Mouse (Mus musculus): Measurements from ENCODE around the gene Tbcc. TPM values are rescaled to one million over a fixed set of nuclear protein-coding genes. Genes with fewer than 3 reads are reported as not detected.

Tbcc gene
- polyA plus RNA-seq, 1 experiment from 2014 or later = 31.8 TPM

GRCm38 (mm10) chr17:46889450-46890084 lies 917 bp upstream of the Tbcc start:
- ATAC-seq = peak; percentile 54
- peaks cover 27% of the 10 kb centered on the region for H3K4me1 ChIP-seq (ENCODE audit: control insufficient read depth, insufficient read depth, low read length)
- H3K4me2 ChIP-seq (ENCODE audit: low read depth, low read length) = peak overlapping the region; percentile 77
- no peaks in the 10 kb centered on the region for H3K36me3 ChIP-seq (ENCODE audit: control insufficient read depth, insufficient read depth, low read length)
- peak overlapping the region; percentile 97 for H3K27ac ChIP-seq (ENCODE audit: low read length)
- peak overlapping the region; percentile 78 for H3K9ac ChIP-seq (ENCODE audit: low read depth, low read length)
- peak overlapping the region; percentile 76 for H3K4me3 ChIP-seq (ENCODE audit: low read length)
- under 1% methylated on average over 44 of the region's 44 CpGs for WGBS
- no peaks in the 10 kb centered on the region for H3K9me3 ChIP-seq (ENCODE audit: control insufficient read depth, low read length)
- H3K27me3 ChIP-seq (replicated peaks; ENCODE audit: control insufficient read depth, insufficient read depth, low read length) = no peaks in the 10 kb centered on the region

- Histone ChIP-seq H3K4me3 (ENCODE audit: low read length) (peak overlapping the region; percentile 87), H3K27ac (ENCODE audit: low read length) (peak overlapping the region; percentile 87), H3K4me1 (ENCODE audit: control insufficient read depth, insufficient read depth, low read length) (peaks cover 21% of the 10 kb centered on the region), H3K27me3 (replicated peaks; ENCODE audit: control insufficient read depth, insufficient read depth, low read length) (no peaks in the 10 kb centered on the region), H3K4me2 (ENCODE audit: low read depth, low read length) (peak overlapping the region; percentile 97), H3K36me3 (ENCODE audit: control insufficient read depth, insufficient read depth, low read length) (no peaks in the 10 kb centered on the region), H3K9me3 (ENCODE audit: control insufficient read depth, low read length) (no peaks in the 10 kb centered on the region), H3K9ac (ENCODE audit: low read depth, low read length) (peak overlapping the region; percentile 90)
- WGBS = under 1% methylated on average over 58 of the region's 64 CpGs
- peak; percentile 22 for ATAC-seq
These were observed 535 bp downstream of the Tbcc start for GRCm38 (mm10) chr17:46890843-46891594.

GRCm38 (mm10) chr17:46895426-46895825 lies 4.9 kb downstream of the Tbcc start:
- no peaks in the 10 kb centered on the region for H3K9me3 ChIP-seq (ENCODE audit: control insufficient read depth, low read length)
- no peak overlapping the region for H3K9ac ChIP-seq (ENCODE audit: low read depth, low read length)
- H3K27ac ChIP-seq (ENCODE audit: low read length) = no peak overlapping the region
- H3K36me3 ChIP-seq (ENCODE audit: control insufficient read depth, insufficient read depth, low read length) = no peaks in the 10 kb centered on the region
- no peak overlapping the region for H3K4me2 ChIP-seq (ENCODE audit: low read depth, low read length)
- peaks cover 18% of the 10 kb centered on the region for H3K4me1 ChIP-seq (ENCODE audit: control insufficient read depth, insufficient read depth, low read length)
- no peak overlapping the region for H3K4me3 ChIP-seq (ENCODE audit: low read length)
- ATAC-seq = no peak
- no peaks in the 10 kb centered on the region for H3K27me3 ChIP-seq (replicated peaks; ENCODE audit: control insufficient read depth, insufficient read depth, low read length)
- WGBS = 86% methylated on average over 9 of the region's 9 CpGs

- WGBS = 44% methylated on average over 13 of the region's 13 CpGs
These were observed 6.9 kb downstream of the Tbcc start for GRCm38 (mm10) chr17:46897221-46897950.

GRCm38 (mm10) chr17:46900941-46901340 lies 10.5 kb downstream of the Tbcc start:
- H3K27ac ChIP-seq (ENCODE audit: low read length) = no peak overlapping the region
- no peak for ATAC-seq
- H3K4me2 ChIP-seq (ENCODE audit: low read depth, low read length) = no peak overlapping the region
- peaks cover 5% of the 10 kb centered on the region for H3K4me1 ChIP-seq (ENCODE audit: control insufficient read depth, insufficient read depth, low read length)
- no peaks in the 10 kb centered on the region for H3K9me3 ChIP-seq (ENCODE audit: control insufficient read depth, low read length)
- no peaks in the 10 kb centered on the region for H3K36me3 ChIP-seq (ENCODE audit: control insufficient read depth, insufficient read depth, low read length)
- H3K4me3 ChIP-seq (ENCODE audit: low read length) = no peak overlapping the region
- WGBS = 60% methylated on average over 2 of the region's 2 CpGs
- H3K9ac ChIP-seq (ENCODE audit: low read depth, low read length) = no peak overlapping the region
- no peaks in the 10 kb centered on the region for H3K27me3 ChIP-seq (replicated peaks; ENCODE audit: control insufficient read depth, insufficient read depth, low read length)

More at GRCm38 (mm10) chr17:46897221-46897950, 6.9 kb downstream of the Tbcc start:
- Histone ChIP-seq H3K4me2 (ENCODE audit: low read depth, low read length) (no peak overlapping the region), H3K36me3 (ENCODE audit: control insufficient read depth, insufficient read depth, low read length) (no peaks in the 10 kb centered on the region), H3K9me3 (ENCODE audit: control insufficient read depth, low read length) (no peaks in the 10 kb centered on the region), H3K9ac (ENCODE audit: low read depth, low read length) (no peak overlapping the region), H3K4me1 (ENCODE audit: control insufficient read depth, insufficient read depth, low read length) (peaks cover 9% of the 10 kb centered on the region), H3K27ac (ENCODE audit: low read length) (no peak overlapping the region), H3K27me3 (replicated peaks; ENCODE audit: control insufficient read depth, insufficient read depth, low read length) (no peaks in the 10 kb centered on the region), H3K4me3 (ENCODE audit: low read length) (no peak overlapping the region)
- 0 out of 2 replicates have a peak, but pooled peaks have one; percentile 50 for ATAC-seq

GRCm38 (mm10) chr17:46903876-46904490 lies 13.5 kb downstream of the Tbcc start:
- H3K27ac ChIP-seq (ENCODE audit: low read length) = no peak overlapping the region
- H3K4me3 ChIP-seq (ENCODE audit: low read length) = no peak overlapping the region
- H3K9me3 ChIP-seq (ENCODE audit: control insufficient read depth, low read length) = no peaks in the 10 kb centered on the region
- WGBS = 22% methylated on average over 19 of the region's 19 CpGs
- peak; percentile 79; the same call in 1 of the 2 replicates for ATAC-seq
- no peak overlapping the region for H3K9ac ChIP-seq (ENCODE audit: low read depth, low read length)
- H3K4me2 ChIP-seq (ENCODE audit: low read depth, low read length) = no peak overlapping the region
- H3K36me3 ChIP-seq (ENCODE audit: control insufficient read depth, insufficient read depth, low read length) = no peaks in the 10 kb centered on the region
- no peaks in the 10 kb centered on the region for H3K27me3 ChIP-seq (replicated peaks; ENCODE audit: control insufficient read depth, insufficient read depth, low read length)
- H3K4me1 ChIP-seq (ENCODE audit: control insufficient read depth, insufficient read depth, low read length) = peaks cover 3% of the 10 kb centered on the region; the same call in 1 of the 2 replicates

- no peak within 1 kb of the TSS for H3K9ac ChIP-seq (ENCODE audit: low read depth, low read length)
- WGBS = 84% methylated on average over 10 of the region's 10 CpGs
- H3K27me3 ChIP-seq (replicated peaks; ENCODE audit: control insufficient read depth, insufficient read depth, low read length) = no peaks in the 10 kb centered on the region
- no peak for ATAC-seq
- no peak within 1 kb of the TSS for H3K4me3 ChIP-seq (ENCODE audit: low read length)
- no peaks in the 10 kb centered on the region for H3K36me3 ChIP-seq (ENCODE audit: control insufficient read depth, insufficient read depth, low read length)
- H3K4me2 ChIP-seq (ENCODE audit: low read depth, low read length) = no peak within 1 kb of the TSS
- no peak within 1 kb of the TSS for H3K27ac ChIP-seq (ENCODE audit: low read length)
- H3K4me1 ChIP-seq (ENCODE audit: control insufficient read depth, insufficient read depth, low read length) = peaks cover under 1% of the 10 kb centered on the region; the same call in 1 of the 2 replicates
- H3K9me3 ChIP-seq (ENCODE audit: control insufficient read depth, low read length) = no peaks in the 10 kb centered on the region
These were observed 19.7 kb downstream of the Tbcc start, which contains the start of gene Prph2 for GRCm38 (mm10) chr17:46910186-46910585. Gene Prph2, plus strand, starts transcription at chr17:46910459.

- ATAC-seq = no peak
- no peaks in the 10 kb centered on the region for H3K9me3 ChIP-seq (ENCODE audit: control insufficient read depth, low read length)
- H3K36me3 ChIP-seq (ENCODE audit: control insufficient read depth, insufficient read depth, low read length) = no peaks in the 10 kb centered on the region
- no peak overlapping the region for H3K27ac ChIP-seq (ENCODE audit: low read length)
- H3K4me3 ChIP-seq (ENCODE audit: low read length) = no peak overlapping the region
- no peak overlapping the region for H3K4me2 ChIP-seq (ENCODE audit: low read depth, low read length)
- H3K9ac ChIP-seq (ENCODE audit: low read depth, low read length) = no peak overlapping the region
- no peaks in the 10 kb centered on the region for H3K27me3 ChIP-seq (replicated peaks; ENCODE audit: control insufficient read depth, insufficient read depth, low read length)
- 44% methylated on average over 6 of the region's 6 CpGs for WGBS
- peaks cover 2% of the 10 kb centered on the region; the same call in 1 of the 2 replicates for H3K4me1 ChIP-seq (ENCODE audit: control insufficient read depth, insufficient read depth, low read length)
These were observed 21.8 kb downstream of the Tbcc start for GRCm38 (mm10) chr17:46912331-46912730.

- no peak overlapping the region for H3K27ac ChIP-seq (ENCODE audit: low read length)
- H3K4me2 ChIP-seq (ENCODE audit: low read depth, low read length) = no peak overlapping the region
- H3K36me3 ChIP-seq (ENCODE audit: control insufficient read depth, insufficient read depth, low read length) = no peaks in the 10 kb centered on the region
- H3K4me3 ChIP-seq (ENCODE audit: low read length) = no peak overlapping the region
- ATAC-seq = no peak
- H3K9ac ChIP-seq (ENCODE audit: low read depth, low read length) = no peak overlapping the region
- H3K4me1 ChIP-seq (ENCODE audit: control insufficient read depth, insufficient read depth, low read length) = peaks cover 2% of the 10 kb centered on the region; the same call in 1 of the 2 replicates
- no peaks in the 10 kb centered on the region for H3K27me3 ChIP-seq (replicated peaks; ENCODE audit: control insufficient read depth, insufficient read depth, low read length)
- 50% methylated on average over 3 of the region's 3 CpGs for WGBS
- H3K9me3 ChIP-seq (ENCODE audit: control insufficient read depth, low read length) = no peaks in the 10 kb centered on the region
These were observed 24.6 kb downstream of the Tbcc start for GRCm38 (mm10) chr17:46915129-46915528.

Measured in intestine, embryonic 16.5 days (tissue).